Mouse (Mus musculus) myocyte (in vitro differentiated cells): ENCODE data around the gene Alg12.

Source experiments
- CEBPB ChIP-seq: IDR thresholded peaks from 2 replicates; pipeline ENCODE4 v1.6.1; 2011; ENCODE audit warnings: mild to moderate bottlenecking, moderate library complexity; ENCODE audit not compliant: poor library complexity, insufficient read depth, severe bottlenecking
- E2F4 ChIP-seq: IDR thresholded peaks from one replicate; pipeline ENCODE4 v1.6.1; 2011; ENCODE audit warnings: mild to moderate bottlenecking, control low read depth, moderate library complexity; ENCODE audit not compliant: insufficient read depth
- MAX ChIP-seq: IDR thresholded peaks from one replicate; pipeline ENCODE4 v1.6.1; 2011; ENCODE audit warnings: low read depth, mild to moderate bottlenecking, control low read depth
- MYOD1 ChIP-seq, 3 experiments: IDR thresholded peaks; one replicate each; pipeline ENCODE4 v1.6.1; 2011; ENCODE audit warnings: control low read depth in 2 of 3, low read depth in 2 of 3, mild to moderate bottlenecking in 2 of 3, moderate library complexity in 1 of 3; ENCODE audit not compliant: insufficient read length in 2 of 3, control insufficient read depth in 1 of 3
- MYOG ChIP-seq, 3 experiments: IDR thresholded peaks; one replicate each; pipeline ENCODE4 v1.6.1; 2011; ENCODE audit warnings: control low read depth in 2 of 3, low read depth in 2 of 3, mild to moderate bottlenecking in 2 of 3; ENCODE audit not compliant: insufficient read length in 2 of 3, control insufficient read depth in 1 of 3, insufficient read depth in 1 of 3
- POLR2A ChIP-seq: IDR thresholded peaks from one replicate; pipeline ENCODE4 v1.6.1; 2011; ENCODE audit warnings: low read depth, mild to moderate bottlenecking, control low read depth, moderate library complexity; ENCODE audit not compliant: insufficient read length
- POLR2AphosphoS2 ChIP-seq: IDR thresholded peaks from one replicate; pipeline ENCODE4 v1.6.1; 2011; ENCODE audit warnings: low read depth, control low read depth; ENCODE audit not compliant: insufficient read length
- REST ChIP-seq: IDR thresholded peaks from one replicate; pipeline ENCODE4 v1.6.1; 2011; ENCODE audit warnings: mild to moderate bottlenecking, control low read depth, moderate library complexity; ENCODE audit not compliant: insufficient read depth, insufficient read length
- SRF ChIP-seq: IDR thresholded peaks from one replicate; pipeline ENCODE4 v1.6.1; 2011; ENCODE audit warnings: low read depth; ENCODE audit not compliant: control insufficient read depth, insufficient read length
- TCF12 ChIP-seq: IDR thresholded peaks from one replicate; pipeline ENCODE4 v1.6.1; 2011; ENCODE audit warnings: mild to moderate bottlenecking, control low read depth; ENCODE audit not compliant: poor library complexity, insufficient read depth, severe bottlenecking
- TCF3 ChIP-seq: IDR thresholded peaks from one replicate; pipeline ENCODE4 v1.6.1; 2011; ENCODE audit warnings: low read depth, control low read depth; ENCODE audit not compliant: insufficient read length
- USF1 ChIP-seq: IDR thresholded peaks from one replicate; pipeline ENCODE4 v1.6.1; 2011; ENCODE audit warnings: low read depth, mild to moderate bottlenecking, control low read depth, moderate library complexity

DNA sequence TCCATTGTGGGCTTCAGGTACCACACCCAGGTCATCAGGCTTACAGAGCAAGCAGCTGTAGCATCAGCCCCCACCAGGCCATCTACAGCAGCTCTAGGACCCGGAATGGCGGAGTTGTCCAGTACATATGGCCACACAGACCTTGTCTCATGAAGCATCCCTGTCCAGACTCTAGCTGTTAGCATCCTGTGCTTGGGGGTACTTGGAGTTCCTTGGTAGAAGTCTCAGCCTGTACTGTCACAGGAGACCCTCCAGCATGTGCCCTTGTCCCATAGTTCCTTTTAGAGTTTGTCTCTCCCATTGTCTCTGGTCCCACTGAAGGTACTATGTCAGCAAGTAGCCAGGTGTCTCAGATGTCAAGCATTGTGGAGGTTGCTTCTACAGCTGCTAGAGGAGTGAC is 30.5 kb upstream of the Alg12 start:
- no peak for TF ChIP-seq MAX
- TF ChIP-seq POLR2A: no peak
- TF ChIP-seq TCF12: no peak
- no peak for TF ChIP-seq SRF
- TF ChIP-seq USF1: no peak
- no peak for TF ChIP-seq TCF3
- TF ChIP-seq CEBPB: no peak
- TF ChIP-seq E2F4: no peak
- TF ChIP-seq MYOD1 (IDR thresholded peaks at IDR 0.05; ENCODE audit: control insufficient read depth in 1 of 3, insufficient read length in 2 of 3, low read depth in 2 of 3): no peak
- no peak for TF ChIP-seq POLR2AphosphoS2
- no peak for TF ChIP-seq MYOG (IDR thresholded peaks at IDR 0.05; ENCODE audit: control insufficient read depth in 1 of 3, insufficient read depth in 1 of 3, insufficient read length in 2 of 3, low read depth in 2 of 3)
- TF ChIP-seq REST: no peak
